Mouse (Mus musculus) megakaryocyte, embryonic 14.5 days (primary cell): ENCODE measurements around the gene Ttll6.
"Not testable (repeated sequence)": the region's sequence is repeated elsewhere in the genome, so short reads cannot be mapped to it uniquely, and the experiment has no call there.

ENCODE experiments used
- FLI1 ChIP-seq: IDR thresholded peaks from 2 replicates; pipeline ENCODE4 v1.6.1; 2012; ENCODE audit warnings: low read length, inconsistent platforms, mixed read lengths
- GATA1 ChIP-seq: IDR thresholded peaks from 3 replicates; pipeline ENCODE4 v1.6.1; 2012; ENCODE audit warnings: mixed read lengths, low read length, inconsistent platforms, borderline replicate concordance

DNA sequence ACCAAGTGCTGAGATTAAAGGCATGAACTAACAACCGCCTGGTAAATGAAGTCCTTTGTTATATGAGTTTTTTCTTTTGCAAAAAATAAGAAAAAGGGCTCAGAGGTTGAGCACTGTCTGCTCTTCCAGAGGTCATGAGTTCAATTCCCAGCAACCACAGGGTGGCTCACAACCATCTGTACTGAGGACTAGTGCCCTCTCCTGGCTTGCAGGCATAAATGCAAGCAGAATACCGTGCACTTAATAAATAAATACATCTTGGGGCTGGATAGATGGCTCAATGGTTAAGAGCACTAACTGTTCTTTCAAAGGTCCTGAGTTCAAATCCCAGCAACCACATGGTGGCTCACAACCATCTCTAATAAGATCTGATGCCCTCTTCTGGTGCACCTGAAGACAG lies 22.6 kb upstream of the Ttll6 start:
- TF ChIP-seq GATA1, FLI1: not testable (repeated sequence)
